Mouse (Mus musculus) lung, postnatal 0 days (tissue): ENCODE results near the gene Gm45716.

Source experiments
- CTCF ChIP-seq: IDR thresholded peaks from 2 replicates; pipeline ENCODE4 v1.5.1; 2016; ENCODE audit warnings: antibody characterized with exemption, mild to moderate bottlenecking
- EP300 ChIP-seq: IDR thresholded peaks from 2 replicates; pipeline ENCODE4 v1.6.1; 2016; ENCODE audit warnings: antibody characterized with exemption, mild to moderate bottlenecking, control low read depth

GRCm38 (mm10) chr11:90146086-90146860 lies 41.2 kb upstream of the Gm45716 start:
- TF ChIP-seq EP300 (no peak), CTCF (no peak)
